Mouse (Mus musculus) testis, adult 2 months (tissue): ENCODE results near the gene Trim32. TPM values are rescaled to one million over a fixed set of nuclear protein-coding genes. Genes with fewer than 3 reads are reported as not detected.

ENCODE experiments used
- H3K27ac ChIP-seq: fragments of 200-500 bp; 2 replicates; pipeline ENCODE4 v1.5.1; 2012; ENCODE audit warnings: low read depth, low read length; ENCODE audit not compliant: control insufficient read depth, insufficient read depth
- H3K27me3 ChIP-seq: fragments of 200-500 bp; 2 replicates; pipeline ENCODE4 v1.6.1; 2012; ENCODE audit warnings: mild to moderate bottlenecking, low read length, moderate library complexity; ENCODE audit not compliant: control insufficient read depth, insufficient read depth
- H3K36me3 ChIP-seq: fragments of 200-500 bp; 2 replicates; pipeline ENCODE4 v1.6.1; 2012; ENCODE audit warnings: mild to moderate bottlenecking, low read length; ENCODE audit not compliant: control insufficient read depth, insufficient read depth
- H3K4me1 ChIP-seq: fragments of 200-500 bp; 2 replicates; pipeline ENCODE4 v1.6.1; 2012; ENCODE audit warnings: low read length; ENCODE audit not compliant: control insufficient read depth, insufficient read depth
- H3K4me3 ChIP-seq: fragments of 200-500 bp; 2 replicates; pipeline ENCODE4 v1.5.1; 2012; ENCODE audit warnings: low read depth, mild to moderate bottlenecking, low read length, moderate library complexity, mixed read lengths; ENCODE audit not compliant: control insufficient read depth
- CTCF ChIP-seq: fragments of 200-500 bp; IDR thresholded peaks from 2 replicates; pipeline ENCODE4 v1.5.1; 2012; ENCODE audit warnings: low read depth, mild to moderate bottlenecking, inconsistent platforms, low read length, moderate library complexity; ENCODE audit not compliant: control insufficient read depth, insufficient read depth, insufficient replicate concordance
- POLR2A ChIP-seq: fragments of 200-500 bp; IDR thresholded peaks from 2 replicates; pipeline ENCODE4 v1.6.1; 2012; ENCODE audit warnings: low read depth, mild to moderate bottlenecking, inconsistent platforms, low read length, moderate library complexity; ENCODE audit not compliant: control insufficient read depth
- polyA plus RNA-seq: library from polyadenylated mRNA; depleted of rRNA; stranded (reverse); fragments of >200 nt; gene quantifications from 2 replicates; pipeline ENCODE4 v1.2.3, GENCODE M21; 2012

Gene Trim32
- polyA plus RNA-seq, 1 experiment: 9.8 TPM

DNA sequence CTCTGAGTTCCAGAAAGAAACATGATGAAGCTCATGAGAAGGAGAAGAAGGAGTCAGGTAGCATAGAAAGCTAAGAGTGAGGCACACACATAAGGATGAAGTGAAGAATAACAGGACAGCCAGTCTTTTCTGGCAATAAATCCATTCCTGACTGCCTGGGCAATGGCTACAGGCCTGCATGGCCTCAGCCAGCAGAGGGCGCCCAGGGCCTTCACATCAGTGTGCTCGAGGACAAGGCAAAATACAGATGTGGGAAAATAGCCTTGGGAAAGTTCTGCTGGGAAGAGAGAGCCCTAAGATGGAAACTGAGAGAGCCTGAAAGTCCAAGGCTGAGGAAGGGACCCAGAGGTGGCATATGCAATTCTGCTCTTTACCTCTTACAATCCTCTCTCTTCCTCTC is 49.9 kb downstream of the Trim32 start:
- no peak for TF ChIP-seq POLR2A
- TF ChIP-seq CTCF: peak; percentile 80; the same call in 1 of the 2 replicates
- H3K36me3 ChIP-seq: no peaks in the 10 kb centered on the region
- H3K27ac ChIP-seq: no peak overlapping the region
- H3K4me1 ChIP-seq: no peaks in the 10 kb centered on the region
- no peaks in the 10 kb centered on the region for H3K27me3 ChIP-seq
- H3K4me3 ChIP-seq: no peak overlapping the region

DNA sequence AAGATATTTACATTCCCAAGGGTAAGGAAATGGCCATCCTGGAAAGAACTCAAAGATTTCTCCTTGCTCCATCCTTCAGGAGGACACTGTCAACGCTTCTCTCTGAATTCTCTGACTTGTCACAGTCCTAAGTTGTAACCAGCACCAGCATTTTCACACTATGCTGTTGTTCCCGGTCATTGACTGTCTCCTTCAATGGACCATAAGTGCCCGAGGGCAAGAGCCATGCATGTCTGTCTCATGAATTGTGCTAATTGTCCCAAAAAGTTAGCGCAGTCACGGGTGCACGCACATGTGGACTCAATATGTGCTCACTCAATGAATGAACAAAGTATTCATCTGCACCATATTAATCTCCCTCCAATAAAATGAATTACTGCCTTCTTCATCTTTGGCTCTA is 58.4 kb downstream of the Trim32 start:
- Histone ChIP-seq H3K27me3 (no peaks in the 10 kb centered on the region), H3K27ac (no peak overlapping the region), H3K36me3 (no peaks in the 10 kb centered on the region), H3K4me3 (no peak overlapping the region), H3K4me1 (no peaks in the 10 kb centered on the region)
- TF ChIP-seq CTCF: no peak
- no peak for TF ChIP-seq POLR2A
